Mouse (Mus musculus): ENCODE results near the gene Tmem119. TPM values are rescaled to one million over a fixed set of nuclear protein-coding genes. Genes with fewer than 3 reads are reported as not detected.

Tmem119 gene
- polyA plus RNA-seq, 1 experiment = 1.8 TPM

DNA sequence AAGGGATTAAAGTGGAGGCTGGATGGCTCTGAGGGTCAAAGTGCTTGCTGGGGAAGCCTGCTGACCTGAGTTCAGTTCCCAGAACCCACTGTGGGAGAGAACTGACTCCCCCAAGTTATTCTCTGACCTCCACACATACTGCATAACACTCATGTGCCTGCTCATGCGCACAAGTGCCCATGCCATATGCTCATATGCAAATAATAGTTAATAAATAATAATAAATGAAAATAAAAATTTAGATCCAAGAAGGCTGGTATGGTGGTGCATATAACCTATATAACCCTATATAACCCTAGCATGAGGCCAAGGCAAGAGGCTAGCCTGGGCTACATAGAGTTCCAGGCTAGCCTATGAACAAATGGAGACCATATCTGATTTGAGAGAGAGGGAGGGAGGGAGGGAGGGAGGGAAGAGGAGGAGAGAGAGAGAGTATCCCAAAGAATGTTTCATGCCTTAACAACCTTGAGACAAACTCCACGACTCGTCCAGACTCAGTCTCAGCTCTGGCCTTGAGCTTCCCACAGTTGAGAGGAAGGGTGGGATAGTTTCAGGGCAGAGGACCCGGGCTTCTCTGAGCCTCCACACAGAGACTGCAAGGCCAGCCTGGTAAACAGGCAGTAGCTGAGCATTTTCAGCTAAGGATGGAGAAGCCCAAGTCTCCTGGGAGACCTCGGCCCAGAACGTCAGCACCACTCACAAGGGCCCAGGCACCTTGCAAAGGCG is 29.4 kb upstream of the Tmem119 start:
- H3K4me1 ChIP-seq (ENCODE audit: control insufficient read depth, insufficient read depth, low read length) = peaks cover 6% of the 10 kb centered on the region; the same call in 1 of the 2 replicates
- peak overlapping the region; percentile 93 for H3K27ac ChIP-seq (ENCODE audit: control insufficient read depth, insufficient read depth, low read depth, low read length, poor library complexity)
- H3K4me3 ChIP-seq (replicated peaks; ENCODE audit: control insufficient read depth, low read depth, low read length) = peak overlapping the region; percentile 81
- TF ChIP-seq POLR2A (IDR thresholded peaks at IDR 0.05; ENCODE audit: borderline replicate concordance, control insufficient read depth, low read depth, low read length) (no peak), CTCF (IDR thresholded peaks at IDR 0.05; ENCODE audit: control insufficient read depth, insufficient read depth, low read length) (no peak)
- 10% methylated on average over 7 of the region's 7 CpGs for WGBS

DNA sequence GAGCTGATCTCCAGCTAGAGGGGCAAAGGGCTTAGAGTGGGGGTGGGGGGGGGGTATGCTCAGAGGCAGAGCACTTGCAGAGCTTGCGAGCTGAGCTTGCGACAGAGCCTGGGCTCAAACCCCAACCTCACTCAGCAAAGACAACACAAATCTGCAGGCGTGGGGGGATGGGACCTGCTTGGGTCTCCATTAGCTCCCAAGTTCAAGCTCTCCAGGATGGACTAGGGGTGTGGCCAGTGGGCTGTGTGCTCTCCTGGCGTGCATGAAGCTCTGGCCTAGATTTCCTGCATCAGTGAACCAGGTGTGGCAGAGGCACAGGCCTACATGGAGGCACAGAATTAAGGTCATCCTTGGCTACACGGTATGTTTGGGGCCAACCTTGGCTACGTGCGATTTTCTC is 28.2 kb upstream of the Tmem119 start:
- Histone ChIP-seq H3K27ac (ENCODE audit: control insufficient read depth, insufficient read depth, low read depth, low read length, poor library complexity) (peak overlapping the region; percentile 86), H3K4me3 (replicated peaks; ENCODE audit: control insufficient read depth, low read depth, low read length) (peak overlapping the region; percentile 68), H3K4me1 (ENCODE audit: control insufficient read depth, insufficient read depth, low read length) (peaks cover 9% of the 10 kb centered on the region; the same call in 1 of the 2 replicates)
- WGBS = 31% methylated on average over 7 of the region's 7 CpGs
- TF ChIP-seq POLR2A (IDR thresholded peaks at IDR 0.05; ENCODE audit: borderline replicate concordance, control insufficient read depth, low read depth, low read length) = no peak
- TF ChIP-seq CTCF (IDR thresholded peaks at IDR 0.05; ENCODE audit: control insufficient read depth, insufficient read depth, low read length) = no peak

DNA sequence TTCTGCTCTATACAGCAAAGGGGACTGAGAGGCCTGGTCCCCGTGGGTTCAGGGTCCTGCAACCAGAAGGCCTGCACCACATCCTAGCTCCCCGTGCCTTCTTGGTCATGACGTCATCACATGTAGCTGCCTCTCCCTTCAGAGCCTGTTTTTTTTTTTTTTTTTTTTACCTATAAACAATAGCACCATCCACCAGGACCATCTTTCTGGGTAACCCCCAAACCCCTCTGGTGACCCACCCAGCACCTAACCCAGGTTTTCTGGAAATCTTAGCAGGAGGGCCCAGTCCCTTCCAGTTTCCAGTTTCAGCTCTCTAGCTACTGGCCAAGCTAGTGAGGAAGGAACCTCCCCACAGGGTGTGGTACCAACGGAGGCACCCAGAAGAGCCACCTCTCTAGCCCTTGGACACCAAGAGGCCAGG is 27.7 kb upstream of the Tmem119 start:
- no peak for TF ChIP-seq POLR2A (IDR thresholded peaks at IDR 0.05; ENCODE audit: borderline replicate concordance, control insufficient read depth, low read depth, low read length)
- TF ChIP-seq CTCF (IDR thresholded peaks at IDR 0.05; ENCODE audit: control insufficient read depth, insufficient read depth, low read length) = no peak
- peak overlapping the region; percentile 68 for H3K4me3 ChIP-seq (replicated peaks; ENCODE audit: control insufficient read depth, low read depth, low read length)
- 1% methylated on average over 4 of the region's 4 CpGs for WGBS
- peak overlapping the region; percentile 86 for H3K27ac ChIP-seq (ENCODE audit: control insufficient read depth, insufficient read depth, low read depth, low read length, poor library complexity)
- H3K4me1 ChIP-seq (ENCODE audit: control insufficient read depth, insufficient read depth, low read length) = peaks cover 9% of the 10 kb centered on the region; the same call in 1 of the 2 replicates

DNA sequence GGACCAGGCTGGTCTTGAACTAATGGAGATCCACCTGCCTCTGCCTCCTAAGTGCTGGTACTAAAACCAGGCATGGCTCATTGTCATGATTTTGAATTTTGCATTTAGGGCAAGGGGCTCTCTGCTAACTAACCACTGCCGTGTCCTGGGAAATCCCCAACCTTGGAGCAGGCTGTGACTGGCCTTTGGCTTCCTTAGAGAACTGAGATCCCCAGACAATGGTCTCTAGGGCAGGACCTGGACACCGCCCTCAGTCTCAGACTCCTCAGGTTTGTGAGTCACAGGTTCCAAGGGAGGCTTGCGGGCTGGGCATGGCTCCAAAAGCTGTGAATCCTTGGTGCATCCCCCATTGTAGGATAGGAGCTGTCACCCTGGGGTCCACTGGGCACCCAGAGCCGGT is 26.3 kb upstream of the Tmem119 start:
- H3K4me1 ChIP-seq (ENCODE audit: control insufficient read depth, insufficient read depth, low read length) = peaks cover 9% of the 10 kb centered on the region; the same call in 1 of the 2 replicates
- no peak overlapping the region; the same call in 1 of the 2 replicates for H3K27ac ChIP-seq (ENCODE audit: control insufficient read depth, insufficient read depth, low read depth, low read length, poor library complexity)
- TF ChIP-seq CTCF (IDR thresholded peaks at IDR 0.05; ENCODE audit: control insufficient read depth, insufficient read depth, low read length) (no peak), POLR2A (IDR thresholded peaks at IDR 0.05; ENCODE audit: borderline replicate concordance, control insufficient read depth, low read depth, low read length) (no peak)
- H3K4me3 ChIP-seq (replicated peaks; ENCODE audit: control insufficient read depth, low read depth, low read length) = no peak overlapping the region
- WGBS = 72% methylated on average over 4 of the region's 4 CpGs

DNA sequence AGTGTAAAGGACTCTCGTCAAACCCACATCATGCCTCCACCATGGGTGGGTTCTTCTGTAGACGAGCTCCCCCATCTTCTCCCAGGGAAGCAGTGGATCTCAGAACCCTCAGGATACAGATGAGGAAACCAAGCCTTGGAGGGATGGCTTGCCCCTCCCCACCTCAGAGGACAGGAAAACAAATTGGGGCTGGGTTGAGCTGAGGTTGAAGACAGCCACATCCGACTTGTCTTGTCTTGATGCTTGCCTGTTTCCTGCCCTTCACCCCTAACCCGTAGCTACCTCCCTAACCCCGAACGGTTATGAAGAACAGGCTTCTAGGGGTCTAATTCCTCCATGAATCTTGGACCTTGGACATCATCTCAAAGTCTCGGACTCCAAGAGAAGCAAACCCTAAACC is 25.2 kb upstream of the Tmem119 start:
- Histone ChIP-seq H3K4me3 (replicated peaks; ENCODE audit: control insufficient read depth, low read depth, low read length) (peak overlapping the region; percentile 4), H3K27ac (ENCODE audit: control insufficient read depth, insufficient read depth, low read depth, low read length, poor library complexity) (peak overlapping the region; percentile 7), H3K4me1 (ENCODE audit: control insufficient read depth, insufficient read depth, low read length) (peaks cover 5% of the 10 kb centered on the region; the same call in 1 of the 2 replicates)
- no peak for TF ChIP-seq POLR2A (IDR thresholded peaks at IDR 0.05; ENCODE audit: borderline replicate concordance, control insufficient read depth, low read depth, low read length)
- TF ChIP-seq CTCF (IDR thresholded peaks at IDR 0.05; ENCODE audit: control insufficient read depth, insufficient read depth, low read length) = no peak
- 28% methylated on average over 7 of the region's 7 CpGs for WGBS

DNA sequence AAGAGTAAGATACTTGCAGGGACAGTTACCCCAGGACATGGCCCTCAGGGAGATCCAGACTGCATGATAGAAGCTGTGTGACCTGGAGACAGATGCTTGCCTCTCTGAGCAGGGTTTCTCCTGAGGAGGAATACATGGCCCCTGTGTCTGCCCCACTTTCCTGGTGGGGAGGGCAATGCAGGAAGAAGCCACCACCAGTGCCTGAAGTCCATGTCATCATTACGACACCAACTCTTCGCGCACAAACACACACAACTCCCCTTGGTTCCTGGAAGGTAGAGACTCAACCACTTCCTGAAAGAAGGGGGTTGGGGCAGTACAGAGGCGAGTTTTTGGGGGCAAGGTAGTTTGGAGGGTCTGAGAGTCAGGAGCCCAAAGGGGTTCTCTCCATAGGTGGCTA is 23.9 kb upstream of the Tmem119 start:
- Histone ChIP-seq H3K27ac (ENCODE audit: control insufficient read depth, insufficient read depth, low read depth, low read length, poor library complexity) (peak overlapping the region; percentile 65), H3K4me1 (ENCODE audit: control insufficient read depth, insufficient read depth, low read length) (peaks cover 5% of the 10 kb centered on the region; the same call in 1 of the 2 replicates), H3K4me3 (replicated peaks; ENCODE audit: control insufficient read depth, low read depth, low read length) (no peak overlapping the region)
- TF ChIP-seq CTCF (IDR thresholded peaks at IDR 0.05; ENCODE audit: control insufficient read depth, insufficient read depth, low read length) (no peak), POLR2A (IDR thresholded peaks at IDR 0.05; ENCODE audit: borderline replicate concordance, control insufficient read depth, low read depth, low read length) (no peak)
- 18% methylated on average over 4 of the region's 4 CpGs for WGBS

DNA sequence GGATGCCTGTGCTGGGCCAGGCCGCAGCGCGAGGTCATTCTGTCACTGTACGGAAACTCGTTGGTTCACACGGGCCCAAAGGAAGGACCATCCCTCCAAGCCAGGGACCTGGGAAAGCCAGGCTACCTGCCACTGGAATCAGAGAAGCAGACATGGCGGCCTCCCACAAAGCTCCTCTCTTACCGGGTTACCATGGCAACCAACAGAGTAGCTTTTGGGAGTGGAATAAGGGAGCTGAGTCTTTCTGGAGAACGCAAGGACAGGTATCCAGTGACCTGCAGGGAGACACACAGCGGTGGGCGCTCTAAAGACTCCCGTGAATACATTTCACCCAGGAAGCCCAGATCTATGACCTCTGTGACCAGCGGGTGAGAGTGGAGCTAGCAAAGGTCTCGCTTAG is 18.3 kb upstream of the Tmem119 start:
- no peak for TF ChIP-seq CTCF (IDR thresholded peaks at IDR 0.05; ENCODE audit: control insufficient read depth, insufficient read depth, low read length)
- TF ChIP-seq POLR2A (IDR thresholded peaks at IDR 0.05; ENCODE audit: borderline replicate concordance, control insufficient read depth, low read depth, low read length) = no peak
- WGBS = 89% methylated on average over 14 of the region's 14 CpGs
- Histone ChIP-seq H3K4me3 (replicated peaks; ENCODE audit: control insufficient read depth, low read depth, low read length) (no peak overlapping the region), H3K4me1 (ENCODE audit: control insufficient read depth, insufficient read depth, low read length) (no peaks in the 10 kb centered on the region), H3K27ac (ENCODE audit: control insufficient read depth, insufficient read depth, low read depth, low read length, poor library complexity) (no peak overlapping the region)

DNA sequence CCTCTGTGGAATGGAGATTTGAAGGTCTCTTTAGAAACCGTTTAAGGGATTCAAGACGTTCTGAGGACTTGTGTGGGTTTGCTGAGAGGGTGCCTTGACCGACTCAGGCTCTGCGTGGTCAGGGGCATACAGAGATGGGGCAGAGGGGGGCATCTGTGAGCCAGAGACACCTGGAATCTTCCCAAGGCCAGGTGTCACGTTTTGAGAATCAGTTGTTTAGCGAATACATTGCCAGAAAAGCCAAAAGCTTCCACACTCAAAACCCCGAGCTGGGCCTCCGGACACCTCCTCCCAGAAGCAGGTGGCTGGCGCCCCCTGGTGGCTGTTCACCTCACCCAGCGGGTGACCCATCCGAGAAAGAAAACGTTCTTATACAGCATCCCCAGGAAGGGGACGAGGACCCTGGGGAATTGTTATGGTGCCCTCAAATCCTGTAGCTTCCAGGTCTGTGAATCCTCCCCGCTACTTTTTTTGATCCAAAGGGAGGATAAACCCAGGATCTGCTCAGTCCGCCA is 15.4 kb upstream of the Tmem119 start:
- H3K27ac ChIP-seq (ENCODE audit: control insufficient read depth, insufficient read depth, low read depth, low read length, poor library complexity) = 0 out of 2 replicates have a peak overlapping the region, but pooled peaks have one; percentile 8
- peaks cover 3% of the 10 kb centered on the region; the same call in 1 of the 2 replicates for H3K4me1 ChIP-seq (ENCODE audit: control insufficient read depth, insufficient read depth, low read length)
- WGBS = 14% methylated on average over 15 of the region's 15 CpGs
- TF ChIP-seq POLR2A (IDR thresholded peaks at IDR 0.05; ENCODE audit: borderline replicate concordance, control insufficient read depth, low read depth, low read length) (peak; percentile 28; the same call in 1 of the 2 replicates), CTCF (IDR thresholded peaks at IDR 0.05; ENCODE audit: control insufficient read depth, insufficient read depth, low read length) (peak; percentile 87)
- no peak overlapping the region for H3K4me3 ChIP-seq (replicated peaks; ENCODE audit: control insufficient read depth, low read depth, low read length)
